Mouse (Mus musculus): ENCODE results near the gene Spon1.

Spon1 gene

GRCm38 (mm10) chr7:113845191-113845590 is 79.4 kb downstream of the Spon1 start:
- DNase-seq, result no peak

GRCm38 (mm10) chr7:113846553-113846952 is 80.8 kb downstream of the Spon1 start:
- no peak for DNase-seq

GRCm38 (mm10) chr7:113847041-113847819 is 81.4 kb downstream of the Spon1 start:
- no peak for DNase-seq

- DNase-seq, result no peak
Observed at GRCm38 (mm10) chr7:113850389-113850788, 84.6 kb downstream of the Spon1 start.

- DNase-seq, result no peak
Observed at GRCm38 (mm10) chr7:113855396-113855795, 89.6 kb downstream of the Spon1 start.

- DNase-seq, result no peak
Observed at GRCm38 (mm10) chr7:113856067-113856466, 90.3 kb downstream of the Spon1 start.

- peak; percentile 3 for DNase-seq
Observed at GRCm38 (mm10) chr7:113859480-113859881, 93.7 kb downstream of the Spon1 start.

GRCm38 (mm10) chr7:113861964-113862363 is 96.2 kb downstream of the Spon1 start:
- no peak for DNase-seq

- DNase-seq, result no peak
Observed at GRCm38 (mm10) chr7:113872846-113873245, 107.0 kb downstream of the Spon1 start.

- DNase-seq, result no peak
Observed at GRCm38 (mm10) chr7:113877451-113877850, 111.7 kb downstream of the Spon1 start.

GRCm38 (mm10) chr7:113877926-113878325 is 112.1 kb downstream of the Spon1 start:
- DNase-seq, result no peak

GRCm38 (mm10) chr7:113879085-113879501 is 113.3 kb downstream of the Spon1 start:
- no peak for DNase-seq

- DNase-seq, result no peak
Observed at GRCm38 (mm10) chr7:113880021-113880420, 114.2 kb downstream of the Spon1 start.

- DNase-seq, result no peak
Observed at GRCm38 (mm10) chr7:113890782-113891181, 125.0 kb downstream of the Spon1 start.

GRCm38 (mm10) chr7:113891491-113891890 is 125.7 kb downstream of the Spon1 start:
- no peak for DNase-seq

GRCm38 (mm10) chr7:113893944-113894662 is 128.3 kb downstream of the Spon1 start:
- DNase-seq, result no peak

GRCm38 (mm10) chr7:113895266-113895665 is 129.5 kb downstream of the Spon1 start:
- DNase-seq, result no peak

GRCm38 (mm10) chr7:113898388-113898787 is 132.6 kb downstream of the Spon1 start:
- DNase-seq, result no peak

- DNase-seq, result no peak
Observed at GRCm38 (mm10) chr7:113901511-113901910, 135.7 kb downstream of the Spon1 start.

GRCm38 (mm10) chr7:113901941-113902515 is 136.2 kb downstream of the Spon1 start:
- no peak for DNase-seq

GRCm38 (mm10) chr7:113903127-113903827 is 137.5 kb downstream of the Spon1 start:
- no peak for DNase-seq

- no peak for DNase-seq
Observed at GRCm38 (mm10) chr7:113903939-113904338, 138.1 kb downstream of the Spon1 start.

- no peak for DNase-seq
Observed at GRCm38 (mm10) chr7:113904348-113904895, 138.6 kb downstream of the Spon1 start.

All from kidney, adult 11 months (tissue).